Mouse (Mus musculus): ENCODE data around the gene Fbxl5.

- TF ChIP-seq CTCF (IDR thresholded peaks at IDR 0.05; ENCODE audit: low read depth, low read length), result no peak
- no peak for TF ChIP-seq GATA1 (IDR thresholded peaks at IDR 0.05; ENCODE audit: borderline replicate concordance, low read length)
- TF ChIP-seq GATA2 (IDR thresholded peaks at IDR 0.05; ENCODE audit: borderline replicate concordance, low read depth, low read length), result no peak
- no peak for TF ChIP-seq TAL1 (conservative IDR thresholded peaks at IDR 0.05; ENCODE audit: low read depth, low read length)
- TF ChIP-seq POLR2AphosphoS5 (IDR thresholded peaks at IDR 0.05; ENCODE audit: insufficient replicate concordance, low read depth, low read length), result no peak
Measured at GRCm38 (mm10) chr5:43868253-43868652, 46.8 kb upstream of the Fbxl5 start, which contains the start of gene Cd38.

Measured in G1E (cell line).